Mouse (Mus musculus) heart, embryonic 14.5 days (tissue): ENCODE measurements around the gene Mcrip1. TPM values are rescaled to one million over a fixed set of nuclear protein-coding genes. Genes with fewer than 3 reads are reported as not detected.

Experiments used
- ATAC-seq: fragments of 200-750 bp; cut with Nextera tagmentation; 2 replicates; pipeline ENCODE4 v1.8.0; 2017; ENCODE audit warnings: low read depth, moderate TSS enrichment; ENCODE audit not compliant: insufficient number of reproducible peaks, insufficient read depth, low FRiP score
- H3K27ac ChIP-seq, 2 experiments: fragments of 200-500 bp in 1 of 2; fragments of 300-500 bp in 1 of 2; sonication (generic) in 1 of 2; replicated peaks in 1 of 2; 2 replicates each; pipeline ENCODE4 v1.5.1; 2012 to 2014; ENCODE audit warnings: low read depth in 2 of 2, low read length in 2 of 2, control low read depth in 1 of 2, mild to moderate bottlenecking in 1 of 2, mixed read lengths in 1 of 2; ENCODE audit not compliant: control insufficient read depth in 1 of 2, insufficient read depth in 1 of 2
- H3K27me3 ChIP-seq: fragments of 300-500 bp; sonication (generic); 2 replicates; pipeline ENCODE4 v1.6.1; 2014; ENCODE audit warnings: mild to moderate bottlenecking, low read length, control low read depth; ENCODE audit not compliant: control insufficient read depth, insufficient read depth
- H3K36me3 ChIP-seq: fragments of 300-500 bp; sonication (generic); 2 replicates; pipeline ENCODE4 v1.6.1; 2014; ENCODE audit warnings: mild to moderate bottlenecking, control low read depth, low read length, mixed read lengths; ENCODE audit not compliant: control insufficient read depth, insufficient read depth
- H3K4me1 ChIP-seq, 2 experiments: fragments of 200-500 bp in 1 of 2; fragments of 300-500 bp in 1 of 2; sonication (generic) in 1 of 2; 2 replicates each; pipeline ENCODE4 v1.6.1; 2012 to 2014; ENCODE audit warnings: low read length in 2 of 2, control low read depth in 1 of 2, mixed read lengths in 1 of 2; ENCODE audit not compliant: control insufficient read depth in 2 of 2, insufficient read depth in 2 of 2
- H3K4me2 ChIP-seq: fragments of 300-500 bp; sonication (generic); 2 replicates; pipeline ENCODE4 v1.6.1; 2014; ENCODE audit warnings: mild to moderate bottlenecking, low read length
- H3K4me3 ChIP-seq, 2 experiments: fragments of 200-500 bp in 1 of 2; fragments of 300-500 bp in 1 of 2; sonication (generic) in 1 of 2; 2 replicates each; pipeline ENCODE4 v1.5.1; 2012 to 2014; ENCODE audit warnings: low read length in 2 of 2, mild to moderate bottlenecking in 2 of 2, control low read depth in 1 of 2, low read depth in 1 of 2, moderate library complexity in 1 of 2; ENCODE audit not compliant: control insufficient read depth in 1 of 2, insufficient read depth in 1 of 2
- H3K9ac ChIP-seq: fragments of 300-500 bp; sonication (generic); 2 replicates; pipeline ENCODE4 v1.6.1; 2014; ENCODE audit warnings: mild to moderate bottlenecking, low read length
- H3K9me3 ChIP-seq: fragments of 300-500 bp; sonication (generic); 2 replicates; pipeline ENCODE4 v1.6.1; 2016; ENCODE audit warnings: low read length, control low read depth; ENCODE audit not compliant: control insufficient read depth
- WGBS: fragments of 180-500 bp; shearing (Covaris S2); extraction: QIAGEN DNeasy Blood & Tissue Kit; methylation state at CpG from one replicate; pipeline ENCODE4 v1.1.7; 2014; 5-methylcytosine and 5-hydroxymethylcytosine counted together
- polyA plus RNA-seq: library from polyadenylated mRNA; unstranded; fragments of >200 nt; fragmentation: Nextera tagmentation; extraction: Ambion mirVana; gene quantifications from 2 replicates; pipeline ENCODE4 v1.2.1, GENCODE M21; 2014

Mcrip1 gene
- polyA plus RNA-seq, 1 experiment from 2014 or later = 158 TPM

- Histone ChIP-seq H3K36me3 (peaks cover 49% of the 10 kb centered on the region), H3K27ac (peak overlapping the region; percentile 96 to 99)
- ATAC-seq = no peak
These were observed 24.2 kb upstream of the Mcrip1 start for GRCm38 (mm10) chr11:120573585-120574277.

GRCm38 (mm10) chr11:120572752-120573584 is 23.4 kb upstream of the Mcrip1 start, which contains the start of gene P4hb:
Gene P4hb (minus strand): TSS chr11:120573253.
- H3K9ac ChIP-seq = peak within 1 kb of the TSS; percentile 96
- H3K4me2 ChIP-seq = peak within 1 kb of the TSS; percentile 92
- no peaks in the 10 kb centered on the region for H3K9me3 ChIP-seq
- under 1% methylated on average over 93 of the region's 94 CpGs for WGBS
- H3K4me1 ChIP-seq = peaks cover 9 to 24% of the 10 kb centered on the region in 2 experiments
- peak within 1 kb of the TSS; percentile 87 for H3K4me3 ChIP-seq
- peak; percentile 96 for ATAC-seq
- H3K36me3 ChIP-seq = peaks cover 49% of the 10 kb centered on the region
- no peaks in the 10 kb centered on the region for H3K27me3 ChIP-seq
- peak within 1 kb of the TSS; percentile 96 to 99 for H3K27ac ChIP-seq

More at GRCm38 (mm10) chr11:120573585-120574277, 24.2 kb upstream of the Mcrip1 start:
- Histone ChIP-seq H3K4me3 (peak overlapping the region; percentile 78 to 87), H3K4me1 (peaks cover 9 to 24% of the 10 kb centered on the region in 2 experiments), H3K9ac (peak overlapping the region; percentile 96), H3K27me3 (no peaks in the 10 kb centered on the region), H3K4me2 (peak overlapping the region; percentile 92), H3K9me3 (no peaks in the 10 kb centered on the region)
- WGBS = under 1% methylated on average over 23 of the region's 23 CpGs

DNA sequence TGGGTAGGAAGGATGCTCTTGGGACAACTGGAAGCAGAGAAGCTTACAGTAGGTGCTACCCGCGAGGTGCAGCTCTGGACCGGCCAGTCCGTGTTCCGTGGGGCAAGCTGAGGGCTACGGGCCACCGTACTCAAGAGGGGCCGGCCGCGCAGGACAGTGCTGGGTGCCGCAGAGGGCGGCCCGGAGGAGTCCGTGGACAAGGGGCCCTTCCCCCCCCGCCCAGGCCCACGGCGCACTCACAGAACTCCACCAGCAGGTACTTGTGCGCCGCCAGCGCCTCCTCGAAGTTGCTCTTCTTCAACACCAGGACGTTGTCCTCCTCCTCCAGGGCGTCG is 22.9 kb upstream of the Mcrip1 start:
- peak overlapping the region; percentile 87 for H3K4me3 ChIP-seq
- no peaks in the 10 kb centered on the region for H3K27me3 ChIP-seq
- H3K36me3 ChIP-seq = peaks cover 49% of the 10 kb centered on the region
- H3K27ac ChIP-seq = peak overlapping the region; percentile 76 to 99
- under 1% methylated on average over 24 of the region's 24 CpGs for WGBS
- H3K4me2 ChIP-seq = peak overlapping the region; percentile 91
- ATAC-seq = peak; percentile 39
- H3K4me1 ChIP-seq = peaks cover 9 to 24% of the 10 kb centered on the region in 2 experiments
- H3K9ac ChIP-seq = peak overlapping the region; percentile 94
- H3K9me3 ChIP-seq = no peaks in the 10 kb centered on the region

DNA sequence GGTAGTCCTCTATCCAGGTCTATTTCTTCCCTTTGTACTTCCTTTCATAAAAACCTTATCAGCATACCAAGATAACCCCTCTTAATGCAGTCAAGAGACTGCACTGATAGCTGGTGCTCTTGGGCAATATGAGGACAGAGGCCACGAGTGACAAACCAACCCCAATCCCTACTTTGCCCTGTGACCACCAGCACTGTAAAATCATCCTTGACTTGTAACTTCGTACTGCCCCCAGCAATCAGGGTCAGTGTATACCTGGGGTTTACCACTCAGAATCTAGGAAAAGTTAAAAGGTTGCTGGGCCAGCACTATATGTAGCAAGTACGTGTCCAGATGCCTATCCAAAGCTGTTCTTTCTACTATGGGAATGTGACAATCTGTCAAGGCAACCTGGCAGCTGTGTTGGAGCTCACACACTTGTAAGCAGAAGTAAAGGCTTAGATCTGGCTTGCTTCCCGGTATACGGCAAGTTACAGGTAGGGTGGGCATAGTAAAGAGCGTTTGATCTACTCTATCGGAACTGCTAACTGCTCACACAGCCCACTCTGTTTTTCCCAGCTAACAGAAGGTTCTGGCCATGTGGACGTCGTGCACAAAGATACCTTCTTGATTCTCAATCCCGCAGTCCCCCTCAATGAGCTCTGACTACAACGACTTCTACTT is 22.4 kb upstream of the Mcrip1 start:
- H3K4me3 ChIP-seq = peak overlapping the region; percentile 87
- H3K27ac ChIP-seq = peak overlapping the region; percentile 76 to 99; a peak in 3 of 4 replicates
- WGBS = 5% methylated on average over 11 of the region's 11 CpGs
- no peaks in the 10 kb centered on the region for H3K9me3 ChIP-seq
- H3K9ac ChIP-seq = peak overlapping the region; percentile 94
- no peaks in the 10 kb centered on the region for H3K27me3 ChIP-seq
- peaks cover 49% of the 10 kb centered on the region for H3K36me3 ChIP-seq
- peak overlapping the region; percentile 91 for H3K4me2 ChIP-seq
- no peak for ATAC-seq
- peaks cover 9 to 24% of the 10 kb centered on the region in 2 experiments for H3K4me1 ChIP-seq

GRCm38 (mm10) chr11:120571122-120571521 is 21.6 kb upstream of the Mcrip1 start:
- no peak for ATAC-seq
- no peak overlapping the region for H3K27ac ChIP-seq
- H3K9ac ChIP-seq = peak overlapping the region; percentile 94
- H3K4me2 ChIP-seq = peak overlapping the region; percentile 91
- peak overlapping the region; percentile 87; a peak in 2 of 4 replicates for H3K4me3 ChIP-seq
- 41% methylated on average over 3 of the region's 3 CpGs for WGBS
- no peaks in the 10 kb centered on the region for H3K27me3 ChIP-seq
- peaks cover 56% of the 10 kb centered on the region for H3K36me3 ChIP-seq
- no peaks in the 10 kb centered on the region for H3K9me3 ChIP-seq
- peaks cover 9 to 24% of the 10 kb centered on the region in 2 experiments for H3K4me1 ChIP-seq

DNA sequence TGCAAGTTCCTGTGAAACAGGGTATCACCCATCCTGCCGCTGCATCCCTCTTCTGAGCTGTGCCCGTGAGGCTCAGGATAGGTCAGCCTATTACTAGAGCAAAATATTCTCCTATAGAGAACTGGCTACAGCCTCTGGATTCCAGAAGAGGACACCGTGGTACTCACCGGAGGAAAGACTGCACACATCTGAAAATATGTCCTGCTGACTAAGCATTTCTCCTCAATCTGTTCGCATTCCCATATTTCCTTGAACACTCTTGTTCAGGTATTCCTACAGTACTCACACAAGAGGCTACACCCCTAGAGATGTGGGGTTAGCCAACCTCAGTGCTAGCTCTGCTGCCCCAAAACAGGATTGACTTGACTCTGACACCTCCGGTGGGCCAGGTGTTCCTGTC is 18.8 kb upstream of the Mcrip1 start:
- Histone ChIP-seq H3K4me1 (peaks cover 6 to 12% of the 10 kb centered on the region in 2 experiments), H3K4me2 (no peak overlapping the region), H3K9me3 (no peaks in the 10 kb centered on the region), H3K36me3 (peaks cover 84% of the 10 kb centered on the region), H3K27ac (no peak overlapping the region), H3K4me3 (no peak overlapping the region), H3K9ac (no peak overlapping the region), H3K27me3 (no peaks in the 10 kb centered on the region)
- WGBS = 89% methylated on average over 6 of the region's 6 CpGs
- ATAC-seq = no peak

DNA sequence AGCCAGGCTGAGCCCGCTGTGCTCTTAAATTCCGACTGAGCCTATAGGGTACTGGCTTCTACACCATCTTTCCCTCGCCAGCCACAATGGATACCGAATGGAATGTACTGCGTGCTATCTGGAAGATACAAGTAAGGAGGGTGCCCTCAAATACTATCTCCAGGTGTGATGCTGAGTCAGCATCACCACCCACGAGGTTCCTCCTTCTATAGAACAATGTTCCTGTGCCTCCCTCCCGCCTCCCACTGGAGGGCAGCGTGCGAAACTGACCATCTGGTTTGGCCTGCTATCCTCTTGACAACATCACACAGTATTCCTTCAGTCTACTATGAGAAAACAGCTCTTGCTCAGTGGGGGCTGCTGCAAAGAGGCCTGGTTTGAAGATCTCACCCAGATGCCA is 15.6 kb upstream of the Mcrip1 start:
- peaks cover 99% of the 10 kb centered on the region for H3K36me3 ChIP-seq
- WGBS = 84% methylated on average over 9 of the region's 9 CpGs
- no peaks in the 10 kb centered on the region for H3K9me3 ChIP-seq
- H3K27me3 ChIP-seq = no peaks in the 10 kb centered on the region
- no peak for ATAC-seq
- H3K9ac ChIP-seq = no peak overlapping the region
- H3K4me2 ChIP-seq = no peak overlapping the region
- H3K4me3 ChIP-seq = no peak overlapping the region
- no peaks in the 10 kb centered on the region for H3K4me1 ChIP-seq
- no peak overlapping the region for H3K27ac ChIP-seq
